Mouse (Mus musculus) limb, embryonic 12.5 days (tissue): ENCODE results near the gene Myh9. TPM values are rescaled to one million over a fixed set of nuclear protein-coding genes. Genes with fewer than 3 reads are reported as not detected.
A peak's percentile ranks its signal among the peaks of the same experiment; 100 is the strongest.

Experiments used
- ATAC-seq: fragments of 200-750 bp; cut with Nextera tagmentation; 2 replicates; pipeline ENCODE4 v1.8.0; 2017; ENCODE audit warnings: low read depth, moderate TSS enrichment; ENCODE audit not compliant: insufficient number of reproducible peaks, insufficient read depth, low FRiP score, low TSS enrichment
- H3K27ac ChIP-seq: fragments of 300-500 bp; sonication (generic); 2 replicates; pipeline ENCODE4 v1.5.1; 2016; ENCODE audit warnings: mild to moderate bottlenecking, moderate library complexity
- H3K27me3 ChIP-seq: fragments of 300-500 bp; sonication (generic); 2 replicates; pipeline ENCODE4 v1.6.1; 2016; ENCODE audit warnings: mild to moderate bottlenecking, moderate library complexity
- H3K36me3 ChIP-seq: fragments of 300-500 bp; sonication (generic); 2 replicates; pipeline ENCODE4 v1.6.1; 2016; ENCODE audit warnings: mild to moderate bottlenecking, moderate library complexity
- H3K4me1 ChIP-seq: fragments of 300-500 bp; sonication (generic); replicated peaks from 2 replicates; pipeline ENCODE4 v1.6.1; 2016
- H3K4me2 ChIP-seq: fragments of 300-500 bp; sonication (generic); 2 replicates; pipeline ENCODE4 v1.6.1; 2016; ENCODE audit warnings: mild to moderate bottlenecking, moderate library complexity
- H3K4me3 ChIP-seq: fragments of 300-500 bp; sonication (generic); replicated peaks from 2 replicates; pipeline ENCODE4 v1.5.1; 2016; ENCODE audit warnings: mild to moderate bottlenecking
- H3K9ac ChIP-seq: fragments of 300-500 bp; sonication (generic); replicated peaks from 2 replicates; pipeline ENCODE4 v1.6.1; 2016; ENCODE audit warnings: mild to moderate bottlenecking, moderate library complexity
- H3K9me3 ChIP-seq: fragments of 300-500 bp; sonication (generic); 2 replicates; pipeline ENCODE4 v1.6.1; 2016; ENCODE audit warnings: mild to moderate bottlenecking, moderate library complexity
- WGBS: fragments of 180-500 bp; shearing (Covaris S2); methylation state at CpG from one replicate; pipeline ENCODE4 v1.1.7; 2016; 5-methylcytosine and 5-hydroxymethylcytosine counted together
- polyA plus RNA-seq: library from polyadenylated mRNA; unstranded; fragments of >200 nt; fragmentation: Nextera tagmentation; extraction: Ambion mirVana; gene quantifications from 2 replicates; pipeline ENCODE4 v1.2.1, GENCODE M21; 2016

The Myh9 gene
- polyA plus RNA-seq, 1 experiment from 2014 or later: 40.0 TPM

- Histone ChIP-seq H3K4me3 (no peak overlapping the region), H3K9ac (no peak overlapping the region), H3K4me2 (no peak overlapping the region), H3K27ac (no peak overlapping the region; the same call in 1 of the 2 replicates), H3K9me3 (no peaks in the 10 kb centered on the region), H3K4me1 (peaks cover 25% of the 10 kb centered on the region), H3K36me3 (peaks cover 76% of the 10 kb centered on the region), H3K27me3 (no peaks in the 10 kb centered on the region)
- WGBS: 87% methylated on average over 13 of the region's 13 CpGs
- no peak for ATAC-seq
Observed at GRCm38 (mm10) chr15:77794138-77794907, 47.7 kb downstream of the Myh9 start.

- Histone ChIP-seq H3K4me2 (no peak overlapping the region), H3K27ac (no peak overlapping the region), H3K4me3 (no peak overlapping the region), H3K27me3 (no peaks in the 10 kb centered on the region), H3K36me3 (peaks cover 83% of the 10 kb centered on the region), H3K9me3 (no peaks in the 10 kb centered on the region), H3K4me1 (peaks cover 18% of the 10 kb centered on the region), H3K9ac (no peak overlapping the region)
- ATAC-seq: no peak
- 89% methylated on average over 7 of the region's 7 CpGs for WGBS
Observed at GRCm38 (mm10) chr15:77793554-77793953, 48.4 kb downstream of the Myh9 start.

- H3K4me2 ChIP-seq: no peak overlapping the region
- no peak for ATAC-seq
- no peak overlapping the region for H3K9ac ChIP-seq
- peaks cover 13% of the 10 kb centered on the region for H3K4me1 ChIP-seq
- peaks cover 88% of the 10 kb centered on the region for H3K36me3 ChIP-seq
- H3K27ac ChIP-seq: no peak overlapping the region
- no peaks in the 10 kb centered on the region for H3K9me3 ChIP-seq
- H3K27me3 ChIP-seq: no peaks in the 10 kb centered on the region
- WGBS: 96% methylated on average over 4 of the region's 4 CpGs
- no peak overlapping the region for H3K4me3 ChIP-seq
Observed at GRCm38 (mm10) chr15:77793094-77793493, 48.9 kb downstream of the Myh9 start.

GRCm38 (mm10) chr15:77792056-77792455, 49.9 kb downstream of the Myh9 start:
- ATAC-seq: no peak
- WGBS: 91% methylated on average over 9 of the region's 9 CpGs
- no peak overlapping the region for H3K27ac ChIP-seq

GRCm38 (mm10) chr15:77790656-77791405, 51.1 kb downstream of the Myh9 start:
- WGBS: 88% methylated on average over 21 of the region's 21 CpGs
- H3K9me3 ChIP-seq: no peaks in the 10 kb centered on the region
- 0 out of 2 replicates have a peak, but pooled peaks cover 3% of the 10 kb centered on the region for H3K4me1 ChIP-seq
- no peak for ATAC-seq
- H3K27me3 ChIP-seq: no peaks in the 10 kb centered on the region
- H3K4me3 ChIP-seq: no peak overlapping the region
- no peak overlapping the region for H3K27ac ChIP-seq
- H3K9ac ChIP-seq: no peak overlapping the region
- peaks cover 95% of the 10 kb centered on the region for H3K36me3 ChIP-seq
- no peak overlapping the region for H3K4me2 ChIP-seq

More at GRCm38 (mm10) chr15:77792056-77792455, 49.9 kb downstream of the Myh9 start:
- no peaks in the 10 kb centered on the region for H3K27me3 ChIP-seq
- H3K36me3 ChIP-seq: peaks cover 95% of the 10 kb centered on the region
- H3K4me2 ChIP-seq: no peak overlapping the region
- H3K9me3 ChIP-seq: no peaks in the 10 kb centered on the region
- H3K4me3 ChIP-seq: no peak overlapping the region
- 0 out of 2 replicates have a peak, but pooled peaks cover 3% of the 10 kb centered on the region for H3K4me1 ChIP-seq
- H3K9ac ChIP-seq: no peak overlapping the region

- H3K9me3 ChIP-seq: no peaks in the 10 kb centered on the region
- no peaks in the 10 kb centered on the region for H3K27me3 ChIP-seq
- 0 out of 2 replicates have a peak, but pooled peaks cover under 1% of the 10 kb centered on the region for H3K4me1 ChIP-seq
- ATAC-seq: no peak
- H3K4me3 ChIP-seq: no peak overlapping the region
- H3K4me2 ChIP-seq: no peak overlapping the region
- H3K27ac ChIP-seq: peak overlapping the region; percentile 25; the same call in 1 of the 2 replicates
- 0 out of 2 replicates have a peak overlapping the region, but pooled peaks have one; percentile 12 for H3K9ac ChIP-seq
- WGBS: 78% methylated on average over 3 of the region's 3 CpGs
- peaks cover 96% of the 10 kb centered on the region for H3K36me3 ChIP-seq
Observed at GRCm38 (mm10) chr15:77789186-77789585, 52.8 kb downstream of the Myh9 start.

- ATAC-seq: no peak
- Histone ChIP-seq H3K4me3 (no peak overlapping the region), H3K9ac (peak overlapping the region; percentile 12), H3K4me1 (0 out of 2 replicates have a peak, but pooled peaks cover 4% of the 10 kb centered on the region), H3K27ac (no peak overlapping the region), H3K36me3 (peaks cover 97% of the 10 kb centered on the region), H3K4me2 (no peak overlapping the region), H3K9me3 (no peaks in the 10 kb centered on the region), H3K27me3 (no peaks in the 10 kb centered on the region)
- 90% methylated on average over 6 of the region's 6 CpGs for WGBS
Observed at GRCm38 (mm10) chr15:77788356-77788755, 53.6 kb downstream of the Myh9 start.

- H3K9ac ChIP-seq: no peak overlapping the region
- ATAC-seq: no peak
Observed at GRCm38 (mm10) chr15:77785807-77786206, 56.2 kb downstream of the Myh9 start.

GRCm38 (mm10) chr15:77784039-77784824, 57.7 kb downstream of the Myh9 start:
- ATAC-seq: 0 out of 2 replicates have a peak, but pooled peaks have one; percentile 3
- H3K27ac ChIP-seq: 0 out of 2 replicates have a peak overlapping the region, but pooled peaks have one; percentile 13
- H3K36me3 ChIP-seq: peaks cover 99% of the 10 kb centered on the region
- 0 out of 2 replicates have a peak, but pooled peaks cover 4% of the 10 kb centered on the region for H3K4me1 ChIP-seq
- H3K4me2 ChIP-seq: no peak overlapping the region
- H3K27me3 ChIP-seq: no peaks in the 10 kb centered on the region
- H3K9me3 ChIP-seq: no peaks in the 10 kb centered on the region
- no peak overlapping the region for H3K4me3 ChIP-seq
- no peak overlapping the region for H3K9ac ChIP-seq
- 76% methylated on average over 22 of the region's 22 CpGs for WGBS

More at GRCm38 (mm10) chr15:77785807-77786206, 56.2 kb downstream of the Myh9 start:
- Histone ChIP-seq H3K4me1 (0 out of 2 replicates have a peak, but pooled peaks cover 4% of the 10 kb centered on the region), H3K27ac (no peak overlapping the region), H3K9me3 (no peaks in the 10 kb centered on the region), H3K4me2 (no peak overlapping the region), H3K4me3 (no peak overlapping the region), H3K36me3 (peaks cover 99% of the 10 kb centered on the region), H3K27me3 (no peaks in the 10 kb centered on the region)
- 81% methylated on average over 1 of the region's 1 CpGs for WGBS

GRCm38 (mm10) chr15:77782449-77783014, 59.4 kb downstream of the Myh9 start:
- H3K36me3 ChIP-seq: peaks cover 99% of the 10 kb centered on the region
- no peak overlapping the region for H3K27ac ChIP-seq
- no peaks in the 10 kb centered on the region for H3K9me3 ChIP-seq
- no peak for ATAC-seq
- no peak overlapping the region for H3K4me2 ChIP-seq
- WGBS: 81% methylated on average over 11 of the region's 11 CpGs
- no peaks in the 10 kb centered on the region for H3K27me3 ChIP-seq
- H3K4me1 ChIP-seq: 0 out of 2 replicates have a peak, but pooled peaks cover 4% of the 10 kb centered on the region
- no peak overlapping the region for H3K4me3 ChIP-seq
- H3K9ac ChIP-seq: no peak overlapping the region
